Mouse (Mus musculus) embryonic facial prominence, embryonic 13.5 days (tissue): ENCODE results near the gene Igsf3. TPM values are rescaled to one million over a fixed set of nuclear protein-coding genes. Genes with fewer than 3 reads are reported as not detected.

ENCODE experiments used
- ATAC-seq: fragments of 200-750 bp; cut with Nextera tagmentation; 2 replicates; pipeline ENCODE4 v1.8.0; 2017; ENCODE audit warnings: low read depth; ENCODE audit not compliant: insufficient number of reproducible peaks, insufficient read depth, low FRiP score, low TSS enrichment
- H3K27ac ChIP-seq: fragments of 300-500 bp; sonication (generic); 2 replicates; pipeline ENCODE4 v1.5.1; 2015; ENCODE audit warnings: moderate library complexity, mild to moderate bottlenecking, inconsistent platforms
- H3K27me3 ChIP-seq: fragments of 300-500 bp; sonication (generic); 2 replicates; pipeline ENCODE4 v1.6.1; 2015; ENCODE audit warnings: mild to moderate bottlenecking, inconsistent platforms
- H3K36me3 ChIP-seq: fragments of 300-500 bp; sonication (generic); 2 replicates; pipeline ENCODE4 v1.6.1; 2015; ENCODE audit warnings: mild to moderate bottlenecking, inconsistent platforms
- H3K4me1 ChIP-seq: fragments of 300-500 bp; sonication (generic); 2 replicates; pipeline ENCODE4 v1.6.1; 2015; ENCODE audit warnings: inconsistent platforms
- H3K4me2 ChIP-seq: fragments of 300-500 bp; sonication (generic); 2 replicates; pipeline ENCODE4 v1.6.1; 2015; ENCODE audit warnings: moderate library complexity, mild to moderate bottlenecking, inconsistent platforms
- H3K4me3 ChIP-seq: fragments of 300-500 bp; sonication (generic); 2 replicates; pipeline ENCODE4 v1.5.1; 2015; ENCODE audit warnings: mild to moderate bottlenecking, inconsistent platforms
- H3K9ac ChIP-seq: fragments of 300-500 bp; sonication (generic); 2 replicates; pipeline ENCODE4 v1.6.1; 2015; ENCODE audit warnings: mild to moderate bottlenecking, inconsistent platforms
- H3K9me3 ChIP-seq: fragments of 300-500 bp; sonication (generic); 2 replicates; pipeline ENCODE4 v1.6.1; 2016; ENCODE audit warnings: inconsistent platforms
- WGBS: fragments of 180-500 bp; shearing (Covaris S2); methylation state at CpG from one replicate; pipeline ENCODE4 v1.1.7; 2015; ENCODE audit warnings: mixed read lengths; 5-methylcytosine and 5-hydroxymethylcytosine counted together
- polyA plus RNA-seq: library from polyadenylated mRNA; unstranded; fragments of >200 nt; fragmentation: Nextera tagmentation; extraction: Ambion mirVana; gene quantifications from 2 replicates; pipeline ENCODE4 v1.2.1, GENCODE M21; 2015

The Igsf3 gene
- polyA plus RNA-seq, 1 experiment from 2014 or later: 104 TPM

GRCm38 (mm10) chr3:101497432-101498030 lies 120.6 kb downstream of the Igsf3 start:
- H3K9me3 ChIP-seq: no peaks in the 10 kb centered on the region
- no peak overlapping the region for H3K4me3 ChIP-seq
- peaks cover 19% of the 10 kb centered on the region for H3K4me1 ChIP-seq
- no peaks in the 10 kb centered on the region for H3K27me3 ChIP-seq
- no peak overlapping the region for H3K4me2 ChIP-seq
- no peak overlapping the region for H3K9ac ChIP-seq
- ATAC-seq: no peak
- 61% methylated on average over 10 of the region's 10 CpGs for WGBS
- no peak overlapping the region for H3K27ac ChIP-seq
- H3K36me3 ChIP-seq: no peaks in the 10 kb centered on the region

DNA sequence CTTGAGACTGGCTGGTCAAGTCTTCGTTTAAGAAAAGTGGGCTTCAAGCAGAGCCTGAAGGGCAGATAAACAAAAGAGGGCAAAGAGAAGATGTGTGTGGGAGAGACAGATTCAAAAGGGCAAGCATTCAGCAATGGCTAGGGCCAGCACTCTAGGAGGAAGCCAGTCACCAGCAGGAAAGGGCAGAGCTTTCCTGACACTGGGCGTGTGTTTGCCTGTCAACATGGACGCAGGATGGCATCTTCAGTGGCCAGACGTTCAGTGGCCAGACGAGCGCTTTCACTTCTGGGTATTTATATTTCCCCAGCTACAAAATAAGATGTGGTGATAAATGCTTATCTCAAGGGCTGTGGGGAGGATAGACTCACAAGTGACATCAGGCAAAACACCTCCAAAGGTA lies 123.0 kb downstream of the Igsf3 start:
- ATAC-seq: no peak
- H3K4me1 ChIP-seq: peaks cover 15% of the 10 kb centered on the region
- H3K9me3 ChIP-seq: no peaks in the 10 kb centered on the region
- no peaks in the 10 kb centered on the region for H3K36me3 ChIP-seq
- no peaks in the 10 kb centered on the region for H3K27me3 ChIP-seq
- no peak overlapping the region for H3K27ac ChIP-seq
- H3K9ac ChIP-seq: no peak overlapping the region
- 68% methylated on average over 6 of the region's 6 CpGs for WGBS
- H3K4me3 ChIP-seq: no peak overlapping the region
- H3K4me2 ChIP-seq: no peak overlapping the region

DNA sequence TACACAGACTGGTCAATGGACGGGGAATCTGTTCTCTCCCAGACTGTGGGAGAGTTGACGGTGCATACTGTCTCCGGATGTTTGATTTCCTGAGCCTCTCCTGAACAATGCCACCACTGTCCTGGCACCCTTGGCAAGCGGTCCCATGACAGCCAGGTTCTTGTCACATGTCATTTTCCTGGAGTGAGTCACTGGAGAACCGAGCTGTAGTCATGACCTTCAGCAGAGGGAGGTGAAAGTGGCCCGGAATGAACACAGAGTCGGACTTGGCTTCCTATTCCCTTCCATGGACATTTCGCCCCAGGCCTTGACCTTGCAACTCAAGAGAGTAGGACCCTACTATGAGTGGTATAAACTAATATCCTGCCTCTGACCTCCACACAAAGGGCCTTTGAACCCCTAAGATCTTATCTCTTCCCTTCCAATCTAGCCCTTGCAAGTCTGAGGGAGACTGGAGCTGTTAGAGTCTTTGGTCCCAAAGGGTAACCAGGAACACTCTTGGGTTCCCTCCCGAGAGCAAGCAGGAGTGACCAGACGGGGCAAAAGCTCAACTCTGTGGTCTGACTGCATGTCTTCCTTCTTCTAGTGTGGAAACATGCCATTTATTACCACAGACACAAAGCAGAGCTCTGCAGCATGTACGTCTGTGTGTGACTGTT lies 123.6 kb downstream of the Igsf3 start:
- ATAC-seq: no peak

DNA sequence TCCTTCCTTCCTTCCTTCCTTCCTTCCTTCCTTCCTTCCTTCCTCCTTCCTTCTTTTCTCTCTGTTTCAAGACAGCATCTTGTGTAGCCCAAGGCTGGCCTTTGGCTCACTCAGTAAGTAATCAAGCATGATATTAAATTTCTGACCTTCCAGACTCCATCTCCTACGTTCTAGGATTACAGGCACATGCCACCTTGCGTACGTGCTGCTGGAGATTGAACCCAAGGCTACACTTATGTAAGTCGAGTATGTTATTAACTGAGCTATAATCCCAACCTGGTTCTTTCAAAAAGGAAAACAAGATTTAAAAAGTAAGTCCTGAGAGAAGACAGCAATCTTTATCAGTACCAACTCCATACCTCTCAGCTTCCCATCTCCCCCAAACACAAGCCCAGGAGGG lies 124.7 kb downstream of the Igsf3 start:
- Histone ChIP-seq H3K4me3 (no peak overlapping the region), H3K9ac (no peak overlapping the region), H3K27ac (peak overlapping the region; percentile 78; the same call in 1 of the 2 replicates), H3K4me1 (peaks cover 23% of the 10 kb centered on the region), H3K36me3 (no peaks in the 10 kb centered on the region), H3K9me3 (no peaks in the 10 kb centered on the region), H3K4me2 (peak overlapping the region; percentile 40; the same call in 1 of the 2 replicates), H3K27me3 (no peaks in the 10 kb centered on the region)
- no peak for ATAC-seq
- WGBS: 16% methylated on average over 4 of the region's 4 CpGs

More for the DNA sequence above, 123.6 kb downstream of the Igsf3 start:
- no peak overlapping the region for H3K9ac ChIP-seq
- H3K36me3 ChIP-seq: no peaks in the 10 kb centered on the region
- no peak overlapping the region for H3K4me3 ChIP-seq
- H3K27me3 ChIP-seq: no peaks in the 10 kb centered on the region
- no peaks in the 10 kb centered on the region for H3K9me3 ChIP-seq
- 54% methylated on average over 11 of the region's 11 CpGs for WGBS
- H3K27ac ChIP-seq: no peak overlapping the region
- peaks cover 15% of the 10 kb centered on the region for H3K4me1 ChIP-seq
- no peak overlapping the region for H3K4me2 ChIP-seq

DNA sequence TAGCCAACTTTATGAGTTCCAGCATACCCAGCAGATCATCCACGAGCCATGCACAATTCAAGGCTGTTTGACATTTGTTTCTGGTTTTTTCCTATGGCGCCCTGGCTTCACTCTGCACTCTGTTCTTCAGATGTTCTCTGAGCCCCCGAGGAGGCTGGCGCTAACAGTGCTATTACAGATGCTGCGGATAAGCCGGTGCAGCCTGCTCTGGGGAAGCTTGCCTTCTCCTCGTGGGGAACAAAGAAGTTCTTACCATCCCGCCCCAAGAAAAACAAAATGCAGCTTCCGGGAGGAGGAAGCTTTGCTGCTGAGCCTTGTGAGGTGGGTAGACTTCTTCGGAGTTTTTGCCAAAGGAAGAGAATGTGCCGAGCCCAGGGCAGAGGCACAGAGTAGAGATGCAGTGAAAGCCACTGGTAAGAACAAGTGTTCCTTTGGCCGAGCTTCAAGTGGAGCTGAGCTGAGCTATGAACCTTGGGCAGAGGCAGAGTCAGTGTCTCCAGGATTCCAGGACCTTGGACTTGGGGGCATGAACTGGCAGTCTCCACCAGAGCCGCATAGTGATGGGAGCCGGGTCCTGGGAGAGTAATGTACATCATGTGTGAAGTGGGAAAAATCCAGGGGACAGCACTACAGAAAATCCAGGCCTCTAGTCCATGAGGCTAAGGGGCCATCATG lies 125.3 kb downstream of the Igsf3 start:
- no peak; the same call in 1 of the 2 replicates for ATAC-seq
- Histone ChIP-seq H3K27ac (peak overlapping the region; percentile 78), H3K9ac (peak overlapping the region; percentile 36; the same call in 1 of the 2 replicates), H3K36me3 (no peaks in the 10 kb centered on the region), H3K27me3 (no peaks in the 10 kb centered on the region), H3K4me2 (peak overlapping the region; percentile 40), H3K9me3 (no peaks in the 10 kb centered on the region), H3K4me3 (no peak overlapping the region), H3K4me1 (peaks cover 26% of the 10 kb centered on the region)
- 16% methylated on average over 14 of the region's 14 CpGs for WGBS

- WGBS: 21% methylated on average over 5 of the region's 5 CpGs
These were observed 129.3 kb downstream of the Igsf3 start for GRCm38 (mm10) chr3:101506179-101506578.

GRCm38 (mm10) chr3:101506970-101507702 lies 130.3 kb downstream of the Igsf3 start:
- Histone ChIP-seq H3K4me3 (no peak overlapping the region), H3K27ac (no peak overlapping the region), H3K27me3 (no peaks in the 10 kb centered on the region), H3K4me2 (no peak overlapping the region), H3K4me1 (peaks cover 26% of the 10 kb centered on the region), H3K36me3 (no peaks in the 10 kb centered on the region), H3K9ac (no peak overlapping the region), H3K9me3 (no peaks in the 10 kb centered on the region)
- 70% methylated on average over 14 of the region's 14 CpGs for WGBS
- no peak for ATAC-seq

More at GRCm38 (mm10) chr3:101506179-101506578, 129.3 kb downstream of the Igsf3 start:
- Histone ChIP-seq H3K27me3 (no peaks in the 10 kb centered on the region), H3K9ac (no peak overlapping the region), H3K4me3 (no peak overlapping the region), H3K36me3 (no peaks in the 10 kb centered on the region), H3K9me3 (no peaks in the 10 kb centered on the region), H3K27ac (no peak overlapping the region), H3K4me1 (peaks cover 32% of the 10 kb centered on the region), H3K4me2 (no peak overlapping the region)
- 0 out of 2 replicates have a peak, but pooled peaks have one; percentile 32 for ATAC-seq

GRCm38 (mm10) chr3:101507766-101508165 lies 130.9 kb downstream of the Igsf3 start:
- WGBS: 41% methylated on average over 3 of the region's 3 CpGs
- no peak; the same call in 1 of the 2 replicates for ATAC-seq
- no peaks in the 10 kb centered on the region for H3K9me3 ChIP-seq
- H3K27me3 ChIP-seq: no peaks in the 10 kb centered on the region
- H3K4me2 ChIP-seq: no peak overlapping the region
- H3K9ac ChIP-seq: no peak overlapping the region
- no peaks in the 10 kb centered on the region for H3K36me3 ChIP-seq
- peaks cover 21% of the 10 kb centered on the region for H3K4me1 ChIP-seq
- H3K27ac ChIP-seq: no peak overlapping the region
- no peak overlapping the region for H3K4me3 ChIP-seq

DNA sequence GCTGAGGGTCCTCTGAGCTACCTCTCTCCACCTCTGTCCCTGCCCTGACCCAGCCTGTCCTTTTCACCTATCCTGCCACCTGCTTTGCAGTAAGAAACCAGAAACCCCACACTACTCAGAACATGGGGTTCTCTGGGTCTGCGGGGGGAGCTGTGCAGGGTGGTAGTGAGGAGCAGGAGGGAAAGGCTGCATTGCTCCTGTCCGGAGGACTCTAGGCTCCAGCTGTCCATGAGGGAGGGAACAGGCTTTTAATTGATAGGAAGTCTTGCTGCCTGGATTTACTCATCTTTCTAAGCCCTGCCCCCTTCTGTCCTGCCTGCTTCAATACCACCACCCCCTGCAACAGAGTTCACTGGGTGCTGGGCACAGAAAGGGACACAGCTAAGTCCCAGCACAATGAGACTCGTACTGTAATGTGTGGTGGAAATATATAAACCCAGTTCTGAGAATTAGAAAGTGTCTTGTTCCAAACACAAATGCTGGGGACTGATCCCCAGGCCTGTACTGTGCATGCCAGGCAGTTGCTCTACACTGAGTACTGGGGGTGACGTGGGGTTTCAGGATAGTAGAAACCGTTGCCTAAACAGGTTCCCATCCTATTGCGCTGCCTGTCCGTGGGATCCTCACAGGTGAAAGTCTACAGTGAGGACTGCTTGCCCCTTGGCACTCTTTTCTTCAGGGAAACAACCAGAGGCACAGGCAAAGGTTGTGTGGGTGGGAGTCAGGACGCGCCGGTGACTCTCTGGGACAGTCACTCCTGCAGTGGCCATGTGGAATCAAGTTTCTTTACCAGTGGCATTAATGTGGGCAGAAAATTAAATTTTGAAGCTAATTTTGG lies 133.0 kb downstream of the Igsf3 start:
- Histone ChIP-seq H3K27me3 (no peaks in the 10 kb centered on the region), H3K4me1 (peaks cover 31% of the 10 kb centered on the region), H3K4me3 (no peak overlapping the region), H3K4me2 (no peak overlapping the region), H3K9me3 (no peaks in the 10 kb centered on the region), H3K36me3 (no peaks in the 10 kb centered on the region), H3K9ac (no peak overlapping the region), H3K27ac (no peak overlapping the region)
- ATAC-seq: no peak
- WGBS: 79% methylated on average over 10 of the region's 10 CpGs

DNA sequence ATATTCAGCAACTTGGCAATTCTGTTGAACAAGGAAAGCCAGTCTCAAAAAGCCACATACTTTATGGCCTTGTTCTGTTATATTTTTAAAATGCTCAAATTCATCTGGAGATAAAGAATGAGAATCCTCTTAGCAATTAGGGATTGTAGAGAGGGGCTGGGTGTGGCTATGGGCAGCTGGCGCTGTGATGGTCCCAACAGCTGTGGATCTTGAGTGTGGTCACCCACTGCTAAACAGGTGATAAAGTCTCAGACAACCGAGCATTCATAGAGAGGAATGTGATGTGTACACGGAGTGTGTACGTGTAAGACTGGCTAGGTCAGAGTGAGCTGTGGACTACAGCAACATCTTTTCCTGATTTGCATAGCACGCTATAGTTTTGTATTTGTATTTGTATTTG lies 133.7 kb downstream of the Igsf3 start:
- no peak overlapping the region for H3K27ac ChIP-seq
- no peaks in the 10 kb centered on the region for H3K27me3 ChIP-seq
- peaks cover 31% of the 10 kb centered on the region for H3K4me1 ChIP-seq
- no peak overlapping the region for H3K4me3 ChIP-seq
- H3K4me2 ChIP-seq: no peak overlapping the region
- H3K9me3 ChIP-seq: no peaks in the 10 kb centered on the region
- ATAC-seq: no peak
- 89% methylated on average over 5 of the region's 5 CpGs for WGBS
- no peak overlapping the region for H3K9ac ChIP-seq
- no peaks in the 10 kb centered on the region for H3K36me3 ChIP-seq
